Mouse (Mus musculus) embryonic facial prominence, embryonic 13.5 days (tissue): ENCODE data around the gene Itln1. TPM values are rescaled to one million over a fixed set of nuclear protein-coding genes. Genes with fewer than 3 reads are reported as not detected.

Source experiments
- ATAC-seq: fragments of 200-750 bp; cut with Nextera tagmentation; 2 replicates; pipeline ENCODE4 v1.8.0; 2017; ENCODE audit warnings: low read depth; ENCODE audit not compliant: insufficient number of reproducible peaks, insufficient read depth, low FRiP score, low TSS enrichment
- H3K27ac ChIP-seq: fragments of 300-500 bp; sonication (generic); 2 replicates; pipeline ENCODE4 v1.5.1; 2015; ENCODE audit warnings: moderate library complexity, mild to moderate bottlenecking, inconsistent platforms
- H3K27me3 ChIP-seq: fragments of 300-500 bp; sonication (generic); 2 replicates; pipeline ENCODE4 v1.6.1; 2015; ENCODE audit warnings: mild to moderate bottlenecking, inconsistent platforms
- H3K36me3 ChIP-seq: fragments of 300-500 bp; sonication (generic); 2 replicates; pipeline ENCODE4 v1.6.1; 2015; ENCODE audit warnings: mild to moderate bottlenecking, inconsistent platforms
- H3K4me1 ChIP-seq: fragments of 300-500 bp; sonication (generic); 2 replicates; pipeline ENCODE4 v1.6.1; 2015; ENCODE audit warnings: inconsistent platforms
- H3K4me2 ChIP-seq: fragments of 300-500 bp; sonication (generic); 2 replicates; pipeline ENCODE4 v1.6.1; 2015; ENCODE audit warnings: moderate library complexity, mild to moderate bottlenecking, inconsistent platforms
- H3K4me3 ChIP-seq: fragments of 300-500 bp; sonication (generic); 2 replicates; pipeline ENCODE4 v1.5.1; 2015; ENCODE audit warnings: mild to moderate bottlenecking, inconsistent platforms
- H3K9ac ChIP-seq: fragments of 300-500 bp; sonication (generic); 2 replicates; pipeline ENCODE4 v1.6.1; 2015; ENCODE audit warnings: mild to moderate bottlenecking, inconsistent platforms
- H3K9me3 ChIP-seq: fragments of 300-500 bp; sonication (generic); 2 replicates; pipeline ENCODE4 v1.6.1; 2016; ENCODE audit warnings: inconsistent platforms
- WGBS: fragments of 180-500 bp; shearing (Covaris S2); methylation state at CpG from one replicate; pipeline ENCODE4 v1.1.7; 2015; ENCODE audit warnings: mixed read lengths; 5-methylcytosine and 5-hydroxymethylcytosine counted together
- polyA plus RNA-seq: library from polyadenylated mRNA; unstranded; fragments of >200 nt; fragmentation: Nextera tagmentation; extraction: Ambion mirVana; gene quantifications from 2 replicates; pipeline ENCODE4 v1.2.1, GENCODE M21; 2015

The Itln1 gene
- polyA plus RNA-seq, 1 experiment from 2014 or later: not detected

DNA sequence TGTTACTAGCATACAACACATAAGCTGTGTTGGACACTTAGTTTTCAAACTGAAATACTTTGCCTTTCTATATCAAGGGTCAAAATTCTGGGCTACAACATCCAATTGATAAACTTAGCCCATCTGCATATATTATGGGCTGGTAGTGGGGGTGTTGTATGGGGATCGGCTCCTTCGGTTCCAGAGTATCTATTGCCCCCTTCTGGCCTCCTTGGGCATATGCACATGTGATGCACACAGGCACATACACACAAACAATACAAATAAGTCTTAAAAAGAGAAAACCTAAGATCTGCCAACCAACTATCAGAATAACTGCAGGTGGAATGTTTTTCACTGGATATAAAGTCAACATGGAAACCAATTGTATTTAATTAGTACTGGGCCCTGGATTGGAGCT lies 21.9 kb downstream of the Itln1 start:
- WGBS: 88% methylated on average over 2 of the region's 2 CpGs

DNA sequence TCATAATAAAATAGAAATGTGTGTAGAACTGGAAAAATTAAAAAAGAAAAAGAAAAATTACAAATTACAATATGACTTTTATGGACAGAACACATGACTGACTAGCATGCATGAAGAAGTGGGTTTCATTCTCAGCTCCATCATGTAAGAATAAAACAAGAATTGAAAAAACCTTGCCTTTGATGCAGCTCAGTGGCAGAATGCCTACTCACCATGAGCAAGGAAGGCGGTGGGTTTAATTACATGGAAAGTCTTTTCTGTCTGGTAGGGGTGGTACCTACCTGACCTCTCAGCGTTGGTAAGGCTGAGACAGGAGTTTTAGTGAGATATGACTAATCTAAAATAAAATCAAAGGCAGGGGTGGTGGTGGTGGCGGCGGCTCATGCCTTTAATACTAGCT lies 30.5 kb downstream of the Itln1 start:
- Histone ChIP-seq H3K9me3 (no peaks in the 10 kb centered on the region), H3K9ac (no peak overlapping the region), H3K27me3 (no peaks in the 10 kb centered on the region), H3K36me3 (no peaks in the 10 kb centered on the region), H3K4me3 (peak overlapping the region; percentile 14), H3K27ac (no peak overlapping the region), H3K4me2 (peak overlapping the region; percentile 65), H3K4me1 (peaks cover 7% of the 10 kb centered on the region; the same call in 1 of the 2 replicates)
- 79% methylated on average over 4 of the region's 4 CpGs for WGBS
- ATAC-seq: no peak

More for the DNA sequence above, 21.9 kb downstream of the Itln1 start:
- Histone ChIP-seq H3K27me3 (no peaks in the 10 kb centered on the region), H3K9ac (no peak overlapping the region), H3K4me2 (no peak overlapping the region), H3K4me1 (no peaks in the 10 kb centered on the region), H3K9me3 (no peaks in the 10 kb centered on the region), H3K36me3 (no peaks in the 10 kb centered on the region), H3K27ac (no peak overlapping the region), H3K4me3 (no peak overlapping the region)
- ATAC-seq: no peak

DNA sequence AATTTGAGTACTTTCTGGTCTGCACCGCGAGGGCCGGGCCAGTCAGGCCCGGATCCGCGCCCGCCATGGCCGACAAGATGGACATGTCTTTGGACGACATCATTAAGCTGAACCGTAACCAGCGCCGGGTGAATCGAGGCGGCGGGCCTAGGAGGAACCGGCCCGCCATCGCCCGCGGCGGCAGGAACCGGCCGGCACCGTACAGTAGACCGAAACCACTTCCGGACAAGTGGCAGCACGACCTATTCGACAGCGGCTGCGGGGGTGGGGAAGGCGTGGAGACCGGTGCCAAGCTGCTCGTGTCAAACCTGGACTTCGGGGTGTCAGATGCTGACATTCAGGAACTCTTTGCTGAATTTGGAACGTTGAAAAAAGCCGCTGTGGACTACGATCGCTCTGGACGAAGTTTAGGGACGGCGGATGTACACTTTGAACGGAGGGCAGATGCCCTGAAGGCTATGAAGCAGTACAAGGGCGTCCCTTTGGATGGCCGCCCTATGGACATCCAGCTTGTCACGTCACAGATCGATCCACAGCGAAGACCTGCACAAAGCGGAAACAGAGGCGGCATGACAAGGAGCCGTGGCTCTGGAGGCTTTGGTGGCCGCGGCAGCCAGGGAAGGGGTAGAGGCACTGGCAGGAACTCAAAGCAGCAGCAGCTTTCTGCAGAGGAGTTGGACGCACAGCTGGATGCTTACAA lies 31.4 kb downstream of the Itln1 start:
- WGBS: under 1% methylated on average over 53 of the region's 53 CpGs
- Histone ChIP-seq H3K9me3 (no peaks in the 10 kb centered on the region), H3K4me1 (peaks cover 7% of the 10 kb centered on the region; the same call in 1 of the 2 replicates), H3K4me2 (peak overlapping the region; percentile 65), H3K36me3 (no peaks in the 10 kb centered on the region), H3K27me3 (no peaks in the 10 kb centered on the region), H3K9ac (peak overlapping the region; percentile 78), H3K4me3 (peak overlapping the region; percentile 57), H3K27ac (peak overlapping the region; percentile 97)
- ATAC-seq: peak; percentile 68

DNA sequence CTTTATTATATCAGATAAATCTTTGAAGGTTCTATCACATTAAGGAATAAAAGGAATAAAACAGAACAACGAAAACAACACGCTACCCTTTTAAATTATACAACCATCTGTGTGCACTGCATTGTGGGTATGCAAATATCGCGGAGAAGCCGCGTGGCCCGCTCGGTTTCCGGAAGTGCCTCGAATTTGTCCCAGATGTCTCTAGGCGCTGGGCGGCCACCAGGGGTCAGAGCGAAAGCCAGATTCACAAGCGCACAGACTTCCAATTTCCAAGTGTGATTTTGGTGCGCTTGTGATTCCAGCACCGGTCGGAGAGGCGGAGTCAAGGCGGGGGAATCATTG lies 31.9 kb downstream of the Itln1 start, which contains the start of gene Alyref2:
Gene Alyref2, plus strand, starts transcription at position 229 of the 342 bp plus-strand sequence.
- Histone ChIP-seq H3K4me2 (peak within 1 kb of the TSS; percentile 65), H3K9me3 (no peaks in the 10 kb centered on the region), H3K36me3 (no peaks in the 10 kb centered on the region), H3K27me3 (no peaks in the 10 kb centered on the region), H3K4me3 (peak within 1 kb of the TSS; percentile 57), H3K4me1 (peaks cover 7% of the 10 kb centered on the region; the same call in 1 of the 2 replicates), H3K27ac (peak within 1 kb of the TSS; percentile 97), H3K9ac (peak within 1 kb of the TSS; percentile 78)
- WGBS: under 1% methylated on average over 19 of the region's 19 CpGs
- ATAC-seq: peak; percentile 81

DNA sequence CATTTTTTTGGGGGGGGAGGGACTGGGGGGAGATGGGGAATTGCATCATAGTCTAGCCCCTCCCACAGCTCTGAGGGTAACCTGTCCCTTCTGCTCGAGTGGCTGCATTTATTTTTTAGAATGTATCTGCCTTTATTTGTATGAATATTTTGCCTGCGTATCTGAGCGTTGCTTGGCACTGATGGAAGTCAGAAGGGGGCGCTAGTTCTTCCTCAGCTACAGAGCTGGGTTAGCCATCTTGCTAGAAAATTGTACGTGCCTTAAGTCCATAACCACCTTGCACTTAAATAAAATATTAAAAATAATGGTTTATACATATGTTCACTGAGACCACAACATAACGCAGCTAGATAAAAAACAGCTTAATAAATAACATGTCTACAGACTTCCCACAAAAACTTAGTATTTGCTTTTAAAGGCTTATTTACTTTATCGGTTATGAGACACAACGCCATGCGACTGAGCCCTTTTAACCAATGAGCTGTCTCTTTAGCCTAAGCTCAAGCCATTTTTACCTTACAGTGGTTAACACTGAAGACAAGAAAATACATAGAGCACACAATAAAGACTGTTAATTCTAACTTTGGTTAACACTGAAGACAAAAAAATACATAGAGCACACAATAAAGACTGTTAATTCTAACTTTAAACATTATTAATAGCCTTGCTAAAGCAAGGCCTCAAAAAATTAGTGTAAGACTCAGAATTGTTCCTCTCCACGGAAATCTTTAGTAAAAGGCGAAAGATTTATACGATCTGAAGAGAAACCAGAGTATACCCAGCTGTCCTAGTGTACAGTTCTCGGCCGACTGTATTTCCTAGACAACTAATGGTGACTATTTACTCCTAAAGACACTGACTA lies 32.5 kb downstream of the Itln1 start:
- no peak overlapping the region for H3K9ac ChIP-seq

DNA sequence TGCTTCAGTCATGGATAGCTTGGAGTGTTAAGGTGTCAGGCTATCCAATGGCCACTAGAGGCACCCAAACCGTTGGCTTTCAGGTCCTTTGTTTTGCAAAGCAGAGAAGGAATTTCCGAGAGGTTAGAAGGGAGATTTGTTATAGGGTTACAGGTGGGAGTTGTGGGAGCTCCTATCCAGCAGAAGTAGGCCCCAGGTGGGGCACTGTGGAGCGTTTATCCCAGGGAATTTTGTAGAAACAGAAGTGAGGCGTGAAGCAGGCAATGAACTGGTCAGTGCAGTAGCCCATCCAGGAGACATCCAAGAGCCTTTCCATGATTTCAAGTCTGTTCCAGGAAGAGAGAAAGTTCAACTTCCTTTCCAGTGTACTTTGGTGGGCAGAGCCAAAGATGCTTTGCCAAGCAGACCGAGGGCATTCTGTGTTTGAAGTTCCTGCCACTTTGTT lies 33.4 kb downstream of the Itln1 start:
- H3K4me3 ChIP-seq: no peak overlapping the region
- H3K36me3 ChIP-seq: no peaks in the 10 kb centered on the region
- ATAC-seq: no peak
- H3K27ac ChIP-seq: peak overlapping the region; percentile 77
- peak overlapping the region; percentile 65 for H3K4me2 ChIP-seq
- H3K27me3 ChIP-seq: no peaks in the 10 kb centered on the region
- peaks cover 7% of the 10 kb centered on the region; the same call in 1 of the 2 replicates for H3K4me1 ChIP-seq
- 4% methylated on average over 5 of the region's 5 CpGs for WGBS
- H3K9me3 ChIP-seq: no peaks in the 10 kb centered on the region
- peak overlapping the region; percentile 55; the same call in 1 of the 2 replicates for H3K9ac ChIP-seq

More for the DNA sequence above, 32.5 kb downstream of the Itln1 start:
- H3K4me1 ChIP-seq: peaks cover 7% of the 10 kb centered on the region; the same call in 1 of the 2 replicates
- no peaks in the 10 kb centered on the region for H3K36me3 ChIP-seq
- no peaks in the 10 kb centered on the region for H3K27me3 ChIP-seq
- H3K9me3 ChIP-seq: no peaks in the 10 kb centered on the region
- peak overlapping the region; percentile 57 for H3K4me3 ChIP-seq
- peak overlapping the region; percentile 97 for H3K27ac ChIP-seq
- H3K4me2 ChIP-seq: peak overlapping the region; percentile 65
- peak; percentile 79 for ATAC-seq
- under 1% methylated on average over 14 of the region's 14 CpGs for WGBS

DNA sequence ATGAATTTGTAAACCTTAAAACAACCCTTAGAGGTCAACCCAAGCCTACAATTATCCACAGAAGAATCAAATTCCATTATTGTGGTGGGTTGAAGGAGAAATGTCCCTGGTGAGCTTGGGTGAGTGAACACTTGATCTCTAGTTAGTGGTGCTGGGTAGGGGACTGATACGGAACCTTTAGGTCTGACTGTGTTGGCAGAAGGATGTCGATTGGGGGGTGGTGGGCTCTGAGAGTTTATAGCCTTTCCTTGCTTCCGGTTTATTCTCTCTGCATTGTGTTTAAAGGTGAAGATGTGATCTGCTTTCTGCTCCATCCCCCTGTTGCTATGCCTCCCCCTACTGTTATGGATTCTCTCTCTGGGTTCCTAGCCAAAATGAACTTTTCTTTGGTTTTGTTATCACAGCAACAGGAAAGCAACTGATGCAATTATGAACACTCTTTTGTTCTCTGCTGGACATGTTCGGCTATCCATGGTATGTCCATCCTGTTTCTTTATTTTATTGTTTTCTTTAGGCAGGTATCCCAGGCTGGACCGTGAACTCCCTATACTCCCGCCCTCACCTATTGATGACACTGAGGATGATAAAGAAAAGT lies 34.0 kb downstream of the Itln1 start:
- Histone ChIP-seq H3K9ac (no peak overlapping the region), H3K27ac (peak overlapping the region; percentile 77), H3K27me3 (no peaks in the 10 kb centered on the region), H3K9me3 (no peaks in the 10 kb centered on the region), H3K4me3 (no peak overlapping the region), H3K4me1 (peaks cover 7% of the 10 kb centered on the region; the same call in 1 of the 2 replicates), H3K4me2 (no peak overlapping the region), H3K36me3 (no peaks in the 10 kb centered on the region)
- WGBS: 63% methylated on average over 6 of the region's 6 CpGs
- ATAC-seq: no peak

DNA sequence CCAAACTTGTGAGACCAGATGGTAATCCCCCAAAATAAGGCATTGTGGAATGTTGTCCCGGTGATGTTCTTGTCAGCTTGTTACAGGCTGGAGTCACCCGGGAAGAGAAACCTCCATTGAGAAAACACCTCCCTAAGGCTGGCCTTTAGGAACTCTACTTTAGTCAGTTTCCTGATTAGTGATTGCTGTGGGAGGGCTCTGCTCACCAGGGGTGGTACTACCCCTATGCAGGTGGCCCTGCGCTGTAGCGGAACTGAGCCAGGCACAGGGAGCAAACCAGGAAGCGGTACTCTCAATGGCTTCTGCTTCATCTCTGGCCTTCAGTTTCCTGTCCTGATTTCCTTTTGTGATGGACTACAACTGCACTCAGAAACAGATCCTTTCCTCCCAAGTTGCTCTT lies 35.2 kb downstream of the Itln1 start:
- Histone ChIP-seq H3K9me3 (no peaks in the 10 kb centered on the region), H3K9ac (no peak overlapping the region), H3K4me1 (peaks cover 7% of the 10 kb centered on the region; the same call in 1 of the 2 replicates), H3K36me3 (no peaks in the 10 kb centered on the region), H3K4me3 (no peak overlapping the region), H3K27me3 (no peaks in the 10 kb centered on the region), H3K4me2 (no peak overlapping the region), H3K27ac (no peak overlapping the region)
- ATAC-seq: no peak
- WGBS: 73% methylated on average over 5 of the region's 5 CpGs

DNA sequence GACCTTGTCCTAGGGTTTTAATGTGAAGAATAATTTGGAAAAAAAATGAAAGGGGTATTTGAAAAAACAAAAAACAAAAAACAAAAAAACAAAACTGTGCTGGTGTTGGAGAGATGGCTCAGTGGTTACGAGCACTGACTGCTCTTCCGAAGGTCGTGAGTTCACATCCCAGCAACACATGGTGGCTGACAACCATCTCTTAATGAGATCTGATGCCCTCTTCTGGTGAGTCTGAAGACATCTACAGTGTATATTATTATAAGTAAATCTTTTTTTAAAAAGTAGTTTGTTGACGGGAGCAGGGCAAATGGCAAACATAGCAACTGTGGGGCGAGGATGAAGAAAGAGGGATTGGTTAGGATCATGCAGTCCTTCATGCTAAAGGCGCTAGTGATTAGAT lies 39.7 kb downstream of the Itln1 start:
- Histone ChIP-seq H3K4me3 (no peak overlapping the region), H3K27me3 (no peaks in the 10 kb centered on the region), H3K4me2 (no peak overlapping the region), H3K4me1 (no peaks in the 10 kb centered on the region), H3K9ac (no peak overlapping the region), H3K36me3 (no peaks in the 10 kb centered on the region), H3K9me3 (peaks cover 4% of the 10 kb centered on the region; the same call in 1 of the 2 replicates), H3K27ac (no peak overlapping the region)
- 86% methylated on average over 6 of the region's 6 CpGs for WGBS
- ATAC-seq: no peak

DNA sequence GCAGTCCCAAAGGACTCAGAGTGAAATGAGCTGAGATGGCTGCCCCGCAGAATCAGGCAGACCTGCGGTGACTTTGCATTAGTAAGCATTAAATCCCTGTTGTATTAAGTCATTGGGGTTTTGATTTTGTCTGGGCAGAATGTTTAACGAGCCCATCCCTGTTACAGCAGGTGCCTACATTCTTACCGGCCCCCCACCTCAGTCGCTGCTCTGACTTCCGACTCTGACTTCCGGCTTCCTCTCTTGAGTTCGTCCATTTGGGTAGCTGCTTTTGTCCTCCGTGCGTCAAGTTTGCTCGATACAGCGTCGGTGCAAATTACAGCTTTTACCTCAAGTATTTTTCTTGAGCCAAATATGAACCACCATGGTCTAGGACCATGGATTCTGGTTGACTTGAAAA lies 40.9 kb downstream of the Itln1 start:
- WGBS: 93% methylated on average over 13 of the region's 13 CpGs
- ATAC-seq: no peak
- Histone ChIP-seq H3K36me3 (no peaks in the 10 kb centered on the region), H3K4me2 (no peak overlapping the region), H3K9me3 (peaks cover 10% of the 10 kb centered on the region), H3K9ac (no peak overlapping the region), H3K4me3 (no peak overlapping the region), H3K27ac (no peak overlapping the region), H3K4me1 (no peaks in the 10 kb centered on the region), H3K27me3 (no peaks in the 10 kb centered on the region)

DNA sequence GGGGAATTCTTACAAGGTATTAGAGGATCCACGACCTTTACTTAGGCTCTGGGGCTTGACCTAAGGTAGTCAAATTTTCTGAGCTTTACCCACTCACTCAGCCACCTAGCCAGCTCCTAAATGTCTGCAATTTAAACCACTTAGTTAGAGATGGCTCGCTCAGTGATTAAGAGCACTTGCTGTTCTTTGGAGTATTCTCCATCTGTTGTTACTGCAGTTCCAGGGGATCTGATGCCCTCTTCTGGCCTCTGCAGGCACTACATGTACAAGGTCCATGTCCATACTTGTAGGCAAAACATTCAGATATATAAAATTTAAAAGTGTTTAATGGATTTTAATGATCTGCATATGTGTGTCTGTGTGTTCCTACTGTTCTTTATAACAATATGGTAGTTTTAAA lies 56.1 kb downstream of the Itln1 start:
- Histone ChIP-seq H3K27me3 (no peaks in the 10 kb centered on the region), H3K4me1 (no peaks in the 10 kb centered on the region), H3K36me3 (no peaks in the 10 kb centered on the region), H3K27ac (no peak overlapping the region), H3K4me3 (no peak overlapping the region), H3K4me2 (no peak overlapping the region), H3K9me3 (peaks cover 14% of the 10 kb centered on the region), H3K9ac (no peak overlapping the region)
- 38% methylated on average over 2 of the region's 2 CpGs for WGBS
- ATAC-seq: no peak
